Mouse (Mus musculus) MEL (cell line): Measurements from ENCODE around the gene Ehbp1. TPM values are rescaled to one million over a fixed set of nuclear protein-coding genes. Genes with fewer than 3 reads are reported as not detected.

Source experiments
- DNase-seq: peaks from one replicate; pipeline ENCODE4 v3.0.0; 2011; ENCODE audit warnings: low read depth, low spot score
- H3K27ac ChIP-seq: 2 replicates; pipeline ENCODE4 v1.5.1; 2012; ENCODE audit warnings: low read depth, mild to moderate bottlenecking, control low read depth, low read length, moderate library complexity; ENCODE audit not compliant: control insufficient read depth
- H3K27me3 ChIP-seq, 2 experiments: fragments of 150-350 bp in 1 of 2; sonication (generic) in 1 of 2; 2 replicates each; pipeline ENCODE4 v1.6.1; 2012; ENCODE audit warnings: low read length in 2 of 2, mild to moderate bottlenecking in 2 of 2, improper control_type of control experiment in 1 of 2, moderate library complexity in 1 of 2; ENCODE audit not compliant: insufficient read depth in 2 of 2, control insufficient read depth in 1 of 2
- H3K36me3 ChIP-seq, 2 experiments: 2 replicates each; pipeline ENCODE4 v1.6.1; 2012 to 2014; ENCODE audit warnings: low read length in 2 of 2, improper control_type of control experiment in 1 of 2, inconsistent platforms in 1 of 2, mild to moderate bottlenecking in 1 of 2; ENCODE audit not compliant: insufficient read depth in 2 of 2, control insufficient read depth in 1 of 2
- H3K4me1 ChIP-seq, 2 experiments: fragments of 150-350 bp in 1 of 2; sonication (generic) in 1 of 2; 2 replicates each; pipeline ENCODE4 v1.6.1; 2012; ENCODE audit warnings: low read length in 2 of 2, improper control_type of control experiment in 1 of 2, mild to moderate bottlenecking in 1 of 2; ENCODE audit not compliant: insufficient read depth in 2 of 2, control insufficient read depth in 1 of 2
- H3K4me3 ChIP-seq, 2 experiments: fragments of 150-350 bp in 1 of 2; sonication (generic) in 1 of 2; 2 replicates each; pipeline ENCODE4 v1.5.1; 2012; ENCODE audit warnings: low read depth in 2 of 2, low read length in 2 of 2, mild to moderate bottlenecking in 2 of 2, moderate library complexity in 2 of 2, control low read depth in 1 of 2, improper control_type of control experiment in 1 of 2; ENCODE audit not compliant: control insufficient read depth in 1 of 2, insufficient read depth in 1 of 2
- H3K79me2 ChIP-seq: 2 replicates; pipeline ENCODE4 v1.6.1; 2012; ENCODE audit warnings: mild to moderate bottlenecking, low read length, moderate library complexity; ENCODE audit not compliant: control insufficient read depth, poor library complexity, insufficient read depth
- H3K9ac ChIP-seq: 2 replicates; pipeline ENCODE4 v1.6.1; 2012; ENCODE audit warnings: low read depth, mild to moderate bottlenecking, control low read depth, low read length, moderate library complexity; ENCODE audit not compliant: control insufficient read depth, poor library complexity, severe bottlenecking
- H3K9me3 ChIP-seq: fragments of 150-350 bp; sonication (generic); replicated peaks from 2 replicates; pipeline ENCODE4 v1.6.1; 2012; ENCODE audit warnings: mild to moderate bottlenecking, low read length, improper control_type of control experiment, moderate library complexity; ENCODE audit not compliant: insufficient read depth
- BHLHE40 ChIP-seq: IDR thresholded peaks from 2 replicates; pipeline ENCODE4 v1.6.1; 2012; ENCODE audit warnings: low read depth, mild to moderate bottlenecking, inconsistent platforms, low read length, improper control_type of control experiment, borderline replicate concordance
- CHD1 ChIP-seq: IDR thresholded peaks from 2 replicates; pipeline ENCODE4 v1.6.1; 2012; ENCODE audit warnings: low read depth, mild to moderate bottlenecking, inconsistent platforms, low read length, improper control_type of control experiment
- CHD2 ChIP-seq: IDR thresholded peaks from 2 replicates; pipeline ENCODE4 v1.6.1; 2011; ENCODE audit warnings: low read length, improper control_type of control experiment
- CTCF ChIP-seq, 3 experiments: IDR thresholded peaks in 2 of 3; conservative IDR thresholded peaks in 1 of 3; 2 replicates each; pipeline ENCODE4 v1.5.1; 2011 to 2012; ENCODE audit warnings: low read length in 3 of 3, low read depth in 2 of 3, mild to moderate bottlenecking in 2 of 3, improper control_type of control experiment in 1 of 3, inconsistent platforms in 1 of 3, mixed read lengths in 1 of 3, moderate library complexity in 1 of 3; ENCODE audit not compliant: control insufficient read depth in 1 of 3, insufficient read depth in 1 of 3, poor library complexity in 1 of 3, severe bottlenecking in 1 of 3
- E2F4 ChIP-seq: IDR thresholded peaks from 2 replicates; pipeline ENCODE4 v1.6.1; 2011; ENCODE audit warnings: low read depth, low read length, improper control_type of control experiment, borderline replicate concordance
- ELF1 ChIP-seq: IDR thresholded peaks from 2 replicates; pipeline ENCODE4 v1.6.1; 2014; ENCODE audit warnings: low read depth, mild to moderate bottlenecking, inconsistent platforms, low read length, improper control_type of control experiment, moderate library complexity
- EP300 ChIP-seq, 2 experiments: IDR thresholded peaks; 2 replicates each; pipeline ENCODE4 v1.6.1; 2011; ENCODE audit warnings: improper control_type of control experiment in 2 of 2, low read length in 2 of 2, low read depth in 1 of 2, mild to moderate bottlenecking in 1 of 2
- GABPA ChIP-seq: IDR thresholded peaks from 2 replicates; pipeline ENCODE4 v1.6.1; 2012; ENCODE audit warnings: low read depth, mild to moderate bottlenecking, inconsistent platforms, low read length, improper control_type of control experiment, moderate library complexity
- GATA1 ChIP-seq: IDR thresholded peaks from 2 replicates; pipeline ENCODE4 v1.6.1; 2011; ENCODE audit warnings: low read depth, low read length, improper control_type of control experiment
- KAT2A ChIP-seq: conservative IDR thresholded peaks from 2 replicates; pipeline ENCODE4 v1.6.1; 2012; ENCODE audit warnings: low read depth, low read length, improper control_type of control experiment, inconsistent platforms
- MAFK ChIP-seq: IDR thresholded peaks from 2 replicates; pipeline ENCODE4 v1.6.1; 2011; ENCODE audit warnings: low read depth, mild to moderate bottlenecking, low read length, improper control_type of control experiment, borderline replicate concordance
- MAX ChIP-seq: IDR thresholded peaks from 2 replicates; pipeline ENCODE4 v1.6.1; 2011; ENCODE audit warnings: low read length, improper control_type of control experiment
- MAZ ChIP-seq: IDR thresholded peaks from 2 replicates; pipeline ENCODE4 v1.6.1; 2012; ENCODE audit warnings: low read depth, mild to moderate bottlenecking, inconsistent platforms, low read length, improper control_type of control experiment
- MEF2A ChIP-seq: IDR thresholded peaks from 2 replicates; pipeline ENCODE4 v1.6.1; 2014; ENCODE audit warnings: low read depth, mild to moderate bottlenecking, inconsistent platforms, low read length, improper control_type of control experiment; ENCODE audit not compliant: poor library complexity, insufficient replicate concordance, severe bottlenecking; ENCODE audit errors: extremely low read depth
- MYB ChIP-seq: IDR thresholded peaks from 2 replicates; pipeline ENCODE4 v1.6.1; 2011; ENCODE audit warnings: mild to moderate bottlenecking, low read depth, low read length, improper control_type of control experiment
- NELFE ChIP-seq: IDR thresholded peaks from 2 replicates; pipeline ENCODE4 v1.6.1; 2011; ENCODE audit warnings: low read depth, low read length, improper control_type of control experiment
- NRF1 ChIP-seq: IDR thresholded peaks from 2 replicates; pipeline ENCODE4 v1.6.1; 2014; ENCODE audit warnings: low read depth, mild to moderate bottlenecking, inconsistent platforms, low read length, improper control_type of control experiment, moderate library complexity; ENCODE audit not compliant: poor library complexity, insufficient read depth, severe bottlenecking
- POLR2A ChIP-seq, 2 experiments: IDR thresholded peaks; 2 replicates each; pipeline ENCODE4 v1.6.1; 2011 to 2012; ENCODE audit warnings: low read length in 2 of 2, mild to moderate bottlenecking in 2 of 2, control low read depth in 1 of 2, improper control_type of control experiment in 1 of 2, low read depth in 1 of 2, moderate library complexity in 1 of 2; ENCODE audit not compliant: control insufficient read depth in 1 of 2, insufficient read depth in 1 of 2, poor library complexity in 1 of 2
- POLR2AphosphoS5 ChIP-seq: IDR thresholded peaks from 2 replicates; pipeline ENCODE4 v1.6.1; 2012; ENCODE audit warnings: low read depth, borderline replicate concordance, mild to moderate bottlenecking, inconsistent platforms, low read length, moderate library complexity, mixed read lengths
- RAD21 ChIP-seq: IDR thresholded peaks from 2 replicates; pipeline ENCODE4 v1.6.1; 2011; ENCODE audit warnings: mild to moderate bottlenecking, low read depth, low read length, improper control_type of control experiment
- RCOR1 ChIP-seq: IDR thresholded peaks from 2 replicates; pipeline ENCODE4 v1.6.1; 2012; ENCODE audit warnings: low read depth, mild to moderate bottlenecking, inconsistent platforms, low read length, improper control_type of control experiment
- SIN3A ChIP-seq: IDR thresholded peaks from 2 replicates; pipeline ENCODE4 v1.6.1; 2012; ENCODE audit warnings: low read length, improper control_type of control experiment, inconsistent platforms
- SMC3 ChIP-seq: IDR thresholded peaks from 2 replicates; pipeline ENCODE4 v1.6.1; 2011; ENCODE audit warnings: low read depth, low read length, improper control_type of control experiment
- TAL1 ChIP-seq: IDR thresholded peaks from 2 replicates; pipeline ENCODE4 v1.6.1; 2012; ENCODE audit warnings: mild to moderate bottlenecking, inconsistent platforms, low read length, moderate library complexity, mixed read lengths
- UBTF ChIP-seq: IDR thresholded peaks from 2 replicates; pipeline ENCODE4 v1.6.1; 2012; ENCODE audit warnings: low read depth, mild to moderate bottlenecking, inconsistent platforms, low read length, improper control_type of control experiment, moderate library complexity, borderline replicate concordance; ENCODE audit not compliant: insufficient read depth
- USF1 ChIP-seq: IDR thresholded peaks from 2 replicates; pipeline ENCODE4 v1.6.1; 2014; ENCODE audit warnings: low read depth, mild to moderate bottlenecking, inconsistent platforms, low read length, improper control_type of control experiment, moderate library complexity
- USF2 ChIP-seq, 2 experiments: IDR thresholded peaks; 2 replicates each; pipeline ENCODE4 v1.6.1; 2011 to 2012; ENCODE audit warnings: improper control_type of control experiment in 2 of 2, low read length in 2 of 2, borderline replicate concordance in 1 of 2, inconsistent platforms in 1 of 2, low read depth in 1 of 2, mild to moderate bottlenecking in 1 of 2; ENCODE audit not compliant: insufficient read depth in 1 of 2
- ZC3H11A ChIP-seq: IDR thresholded peaks from 2 replicates; pipeline ENCODE4 v1.6.1; 2012; ENCODE audit warnings: low read depth, mild to moderate bottlenecking, inconsistent platforms, low read length, improper control_type of control experiment
- ZKSCAN1 ChIP-seq: IDR thresholded peaks from 2 replicates; pipeline ENCODE4 v1.6.1; 2012; ENCODE audit warnings: low read depth, mild to moderate bottlenecking, inconsistent platforms, low read length, improper control_type of control experiment, moderate library complexity
- ZMIZ1 ChIP-seq: IDR thresholded peaks from 2 replicates; pipeline ENCODE4 v1.6.1; 2012; ENCODE audit warnings: low read depth, mild to moderate bottlenecking, inconsistent platforms, low read length, improper control_type of control experiment, moderate library complexity
- polyA plus RNA-seq, 2 experiments: library from polyadenylated mRNA; stranded (reverse) in 1 of 2; unstranded in 1 of 2; fragments of >175 nt in 1 of 2; fragments of >200 nt in 1 of 2; gene quantifications; 2 replicates each; pipeline versions ENCODE4 v1.2.1 to v1.2.4; 2012; ENCODE audit warnings: low replicate concordance in 2 of 2, low read depth in 1 of 2; ENCODE audit not compliant: insufficient read length in 2 of 2, insufficient read depth in 1 of 2, missing spikeins in 1 of 2
- total RNA-seq: library from RNA; depleted of rRNA; stranded (reverse); fragments of 300-350 nt; gene quantifications from 2 replicates; pipeline ENCODE4 v1.2.3, GENCODE M21; 2012

Ehbp1 gene
- total and polyA plus RNA-seq, 3 experiments: 3.6 to 3.7 TPM; not detected in 1

DNA sequence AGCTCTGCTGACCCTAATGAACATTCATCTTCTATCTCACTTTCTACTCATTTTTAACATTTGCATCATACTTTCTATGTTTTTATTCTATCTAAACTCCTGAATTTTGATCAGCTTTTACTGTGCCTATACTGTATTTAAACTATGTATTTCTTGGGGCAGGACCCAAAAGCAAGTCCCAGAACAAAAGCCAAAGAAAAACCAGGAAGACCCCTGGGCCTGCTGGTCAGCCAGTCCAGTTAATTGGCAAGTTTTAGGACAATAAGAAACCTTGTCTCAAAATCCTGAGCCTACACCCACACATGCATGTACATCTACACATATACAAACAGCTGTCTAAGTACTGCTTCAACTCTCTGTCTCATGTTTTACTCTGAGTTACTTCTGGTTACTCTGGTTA is 161.9 kb downstream of the Ehbp1 start:
- Histone ChIP-seq H3K79me2 (no peaks in the 10 kb centered on the region), H3K27me3 (no peaks in the 10 kb centered on the region), H3K9me3 (no peaks in the 10 kb centered on the region), H3K9ac (no peak overlapping the region), H3K4me1 (peaks cover 26 to 29% of the 10 kb centered on the region in 2 experiments), H3K4me3 (no peak overlapping the region), H3K27ac (no peak overlapping the region), H3K36me3 (peaks cover 0 to 43% of the 10 kb centered on the region in 2 experiments; a peak in 2 of 4 replicates)
- DNase-seq: no peak
- TF ChIP-seq CTCF (IDR thresholded peaks at IDR 0.05 in 2 of 3, conservative IDR thresholded peaks at IDR 0.05 in 1 of 3; ENCODE audit: control insufficient read depth in 1 of 3, insufficient read depth in 1 of 3, low read depth in 2 of 3, low read length in 3 of 3, poor library complexity in 1 of 3, severe bottlenecking in 1 of 3) (no peak), MAFK (no peak), RCOR1 (no peak), GATA1 (no peak), ZC3H11A (no peak), SIN3A (no peak), ELF1 (no peak), USF2 (IDR thresholded peaks at IDR 0.05; ENCODE audit: borderline replicate concordance in 1 of 2, insufficient read depth in 1 of 2, low read depth in 1 of 2, low read length in 2 of 2) (no peak), TAL1 (no peak), RAD21 (no peak), GABPA (no peak), MAZ (no peak), CHD2 (no peak), USF1 (no peak), SMC3 (no peak), NELFE (no peak)

DNA sequence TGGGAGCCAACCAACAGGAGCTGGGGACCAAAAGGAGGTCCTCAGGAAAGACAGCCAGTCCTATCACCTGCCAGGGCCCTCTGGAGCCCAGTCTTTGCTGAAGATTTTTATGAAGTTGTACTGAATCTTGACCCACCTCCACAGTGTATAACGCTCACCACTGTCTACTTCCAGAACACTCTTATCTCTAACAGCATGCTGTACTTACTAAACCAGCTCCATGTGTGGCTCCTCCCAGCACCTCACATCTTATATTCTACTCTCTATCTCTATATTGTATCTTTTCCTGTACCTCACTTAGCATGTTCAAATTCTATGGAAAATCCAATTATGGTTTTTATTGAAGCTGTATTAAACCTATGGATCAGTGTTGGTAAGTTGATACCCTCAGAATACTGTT is 163.5 kb downstream of the Ehbp1 start:
- no peaks in the 10 kb centered on the region for H3K27me3 ChIP-seq
- H3K9me3 ChIP-seq: no peaks in the 10 kb centered on the region
- H3K36me3 ChIP-seq: peaks cover 0 to 43% of the 10 kb centered on the region in 2 experiments; a peak in 2 of 4 replicates
- H3K27ac ChIP-seq: peak overlapping the region; percentile 73
- H3K4me1 ChIP-seq: peaks cover 26 to 29% of the 10 kb centered on the region in 2 experiments
- peak; percentile 85 for DNase-seq
- H3K9ac ChIP-seq: peak overlapping the region; percentile 15
- H3K79me2 ChIP-seq: no peaks in the 10 kb centered on the region
- H3K4me3 ChIP-seq: peak overlapping the region; percentile 20 to 33
- TF ChIP-seq KAT2A (no peak), E2F4 (no peak), CTCF (IDR thresholded peaks at IDR 0.05 in 2 of 3, conservative IDR thresholded peaks at IDR 0.05 in 1 of 3; ENCODE audit: control insufficient read depth in 1 of 3, insufficient read depth in 1 of 3, low read depth in 2 of 3, low read length in 3 of 3, poor library complexity in 1 of 3, severe bottlenecking in 1 of 3) (no peak), MAX (peak; percentile 64), ZKSCAN1 (no peak), CHD1 (no peak), BHLHE40 (no peak), SMC3 (no peak), POLR2A (IDR thresholded peaks at IDR 0.05; ENCODE audit: control insufficient read depth in 1 of 2, insufficient read depth in 1 of 2, low read depth in 1 of 2, low read length in 2 of 2, poor library complexity in 1 of 2) (peak in 1 of 2 experiments; percentile 43; a peak in 2 of 4 replicates), NRF1 (no peak), GATA1 (peak; percentile 92), ZC3H11A (no peak), EP300 (IDR thresholded peaks at IDR 0.05; ENCODE audit: low read depth in 1 of 2, low read length in 2 of 2) (peak; percentile 83 to 87), SIN3A (peak; percentile 70), POLR2AphosphoS5 (no peak), USF2 (IDR thresholded peaks at IDR 0.05; ENCODE audit: borderline replicate concordance in 1 of 2, insufficient read depth in 1 of 2, low read depth in 1 of 2, low read length in 2 of 2) (no peak), USF1 (no peak), MEF2A (no peak), NELFE (no peak), ZMIZ1 (no peak), GABPA (no peak), ELF1 (no peak), MYB (no peak), UBTF (no peak)
